Mouse (Mus musculus): Measurements from ENCODE around the gene Errfi1.

GRCm38 (mm10) chr4:150853680-150854461 lies at the start of gene Errfi1:
- no peak for TF ChIP-seq POLR2A (IDR thresholded peaks at IDR 0.05; ENCODE audit: control insufficient read depth, extremely low read depth, insufficient read depth, low read length, poor library complexity)
- TF ChIP-seq CTCF (IDR thresholded peaks at IDR 0.05; ENCODE audit: borderline replicate concordance, control insufficient read depth, extremely low read depth, insufficient read depth, low read length, poor library complexity) = no peak
